Mouse (Mus musculus) MEL (cell line): ENCODE data around the gene Hibadh. TPM values are rescaled to one million over a fixed set of nuclear protein-coding genes. Genes with fewer than 3 reads are reported as not detected.

Experiments used
- DNase-seq: peaks from one replicate; pipeline ENCODE4 v3.0.0; 2011; ENCODE audit warnings: low read depth, low spot score
- H3K27ac ChIP-seq: 2 replicates; pipeline ENCODE4 v1.5.1; 2012; ENCODE audit warnings: low read depth, mild to moderate bottlenecking, control low read depth, low read length, moderate library complexity; ENCODE audit not compliant: control insufficient read depth
- H3K27me3 ChIP-seq, 2 experiments: fragments of 150-350 bp in 1 of 2; sonication (generic) in 1 of 2; 2 replicates each; pipeline ENCODE4 v1.6.1; 2012; ENCODE audit warnings: low read length in 2 of 2, mild to moderate bottlenecking in 2 of 2, improper control_type of control experiment in 1 of 2, moderate library complexity in 1 of 2; ENCODE audit not compliant: insufficient read depth in 2 of 2, control insufficient read depth in 1 of 2
- H3K36me3 ChIP-seq, 2 experiments: 2 replicates each; pipeline ENCODE4 v1.6.1; 2012 to 2014; ENCODE audit warnings: low read length in 2 of 2, improper control_type of control experiment in 1 of 2, inconsistent platforms in 1 of 2, mild to moderate bottlenecking in 1 of 2; ENCODE audit not compliant: insufficient read depth in 2 of 2, control insufficient read depth in 1 of 2
- H3K4me1 ChIP-seq, 2 experiments: fragments of 150-350 bp in 1 of 2; sonication (generic) in 1 of 2; 2 replicates each; pipeline ENCODE4 v1.6.1; 2012; ENCODE audit warnings: low read length in 2 of 2, improper control_type of control experiment in 1 of 2, mild to moderate bottlenecking in 1 of 2; ENCODE audit not compliant: insufficient read depth in 2 of 2, control insufficient read depth in 1 of 2
- H3K4me3 ChIP-seq, 2 experiments: fragments of 150-350 bp in 1 of 2; sonication (generic) in 1 of 2; 2 replicates each; pipeline ENCODE4 v1.5.1; 2012; ENCODE audit warnings: low read depth in 2 of 2, low read length in 2 of 2, mild to moderate bottlenecking in 2 of 2, moderate library complexity in 2 of 2, control low read depth in 1 of 2, improper control_type of control experiment in 1 of 2; ENCODE audit not compliant: control insufficient read depth in 1 of 2, insufficient read depth in 1 of 2
- H3K79me2 ChIP-seq: 2 replicates; pipeline ENCODE4 v1.6.1; 2012; ENCODE audit warnings: mild to moderate bottlenecking, low read length, moderate library complexity; ENCODE audit not compliant: control insufficient read depth, poor library complexity, insufficient read depth
- H3K9ac ChIP-seq: 2 replicates; pipeline ENCODE4 v1.6.1; 2012; ENCODE audit warnings: low read depth, mild to moderate bottlenecking, control low read depth, low read length, moderate library complexity; ENCODE audit not compliant: control insufficient read depth, poor library complexity, severe bottlenecking
- H3K9me3 ChIP-seq: fragments of 150-350 bp; sonication (generic); replicated peaks from 2 replicates; pipeline ENCODE4 v1.6.1; 2012; ENCODE audit warnings: mild to moderate bottlenecking, low read length, improper control_type of control experiment, moderate library complexity; ENCODE audit not compliant: insufficient read depth
- BHLHE40 ChIP-seq: IDR thresholded peaks from 2 replicates; pipeline ENCODE4 v1.6.1; 2012; ENCODE audit warnings: low read depth, mild to moderate bottlenecking, inconsistent platforms, low read length, improper control_type of control experiment, borderline replicate concordance
- CHD1 ChIP-seq: IDR thresholded peaks from 2 replicates; pipeline ENCODE4 v1.6.1; 2012; ENCODE audit warnings: low read depth, mild to moderate bottlenecking, inconsistent platforms, low read length, improper control_type of control experiment
- CHD2 ChIP-seq: IDR thresholded peaks from 2 replicates; pipeline ENCODE4 v1.6.1; 2011; ENCODE audit warnings: low read length, improper control_type of control experiment
- CTCF ChIP-seq, 3 experiments: IDR thresholded peaks in 2 of 3; conservative IDR thresholded peaks in 1 of 3; 2 replicates each; pipeline ENCODE4 v1.5.1; 2011 to 2012; ENCODE audit warnings: low read length in 3 of 3, low read depth in 2 of 3, mild to moderate bottlenecking in 2 of 3, improper control_type of control experiment in 1 of 3, inconsistent platforms in 1 of 3, mixed read lengths in 1 of 3, moderate library complexity in 1 of 3; ENCODE audit not compliant: control insufficient read depth in 1 of 3, insufficient read depth in 1 of 3, poor library complexity in 1 of 3, severe bottlenecking in 1 of 3
- GABPA ChIP-seq: IDR thresholded peaks from 2 replicates; pipeline ENCODE4 v1.6.1; 2012; ENCODE audit warnings: low read depth, mild to moderate bottlenecking, inconsistent platforms, low read length, improper control_type of control experiment, moderate library complexity
- GATA1 ChIP-seq: IDR thresholded peaks from 2 replicates; pipeline ENCODE4 v1.6.1; 2011; ENCODE audit warnings: low read depth, low read length, improper control_type of control experiment
- KAT2A ChIP-seq: conservative IDR thresholded peaks from 2 replicates; pipeline ENCODE4 v1.6.1; 2012; ENCODE audit warnings: low read depth, low read length, improper control_type of control experiment, inconsistent platforms
- MAZ ChIP-seq: IDR thresholded peaks from 2 replicates; pipeline ENCODE4 v1.6.1; 2012; ENCODE audit warnings: low read depth, mild to moderate bottlenecking, inconsistent platforms, low read length, improper control_type of control experiment
- MYB ChIP-seq: IDR thresholded peaks from 2 replicates; pipeline ENCODE4 v1.6.1; 2011; ENCODE audit warnings: mild to moderate bottlenecking, low read depth, low read length, improper control_type of control experiment
- NELFE ChIP-seq: IDR thresholded peaks from 2 replicates; pipeline ENCODE4 v1.6.1; 2011; ENCODE audit warnings: low read depth, low read length, improper control_type of control experiment
- NRF1 ChIP-seq: IDR thresholded peaks from 2 replicates; pipeline ENCODE4 v1.6.1; 2014; ENCODE audit warnings: low read depth, mild to moderate bottlenecking, inconsistent platforms, low read length, improper control_type of control experiment, moderate library complexity; ENCODE audit not compliant: poor library complexity, insufficient read depth, severe bottlenecking
- SIN3A ChIP-seq: IDR thresholded peaks from 2 replicates; pipeline ENCODE4 v1.6.1; 2012; ENCODE audit warnings: low read length, improper control_type of control experiment, inconsistent platforms
- SMC3 ChIP-seq: IDR thresholded peaks from 2 replicates; pipeline ENCODE4 v1.6.1; 2011; ENCODE audit warnings: low read depth, low read length, improper control_type of control experiment
- UBTF ChIP-seq: IDR thresholded peaks from 2 replicates; pipeline ENCODE4 v1.6.1; 2012; ENCODE audit warnings: low read depth, mild to moderate bottlenecking, inconsistent platforms, low read length, improper control_type of control experiment, moderate library complexity, borderline replicate concordance; ENCODE audit not compliant: insufficient read depth
- USF1 ChIP-seq: IDR thresholded peaks from 2 replicates; pipeline ENCODE4 v1.6.1; 2014; ENCODE audit warnings: low read depth, mild to moderate bottlenecking, inconsistent platforms, low read length, improper control_type of control experiment, moderate library complexity
- ZC3H11A ChIP-seq: IDR thresholded peaks from 2 replicates; pipeline ENCODE4 v1.6.1; 2012; ENCODE audit warnings: low read depth, mild to moderate bottlenecking, inconsistent platforms, low read length, improper control_type of control experiment
- ZKSCAN1 ChIP-seq: IDR thresholded peaks from 2 replicates; pipeline ENCODE4 v1.6.1; 2012; ENCODE audit warnings: low read depth, mild to moderate bottlenecking, inconsistent platforms, low read length, improper control_type of control experiment, moderate library complexity
- polyA plus RNA-seq, 2 experiments: library from polyadenylated mRNA; stranded (reverse) in 1 of 2; unstranded in 1 of 2; fragments of >175 nt in 1 of 2; fragments of >200 nt in 1 of 2; gene quantifications; 2 replicates each; pipeline versions ENCODE4 v1.2.1 to v1.2.4; 2012; ENCODE audit warnings: low replicate concordance in 2 of 2, low read depth in 1 of 2; ENCODE audit not compliant: insufficient read length in 2 of 2, insufficient read depth in 1 of 2, missing spikeins in 1 of 2
- total RNA-seq: library from RNA; depleted of rRNA; stranded (reverse); fragments of 300-350 nt; gene quantifications from 2 replicates; pipeline ENCODE4 v1.2.3, GENCODE M21; 2012

The Hibadh gene
- total and polyA plus RNA-seq, 3 experiments: 31.2 to 39.3 TPM; not detected in 1

DNA sequence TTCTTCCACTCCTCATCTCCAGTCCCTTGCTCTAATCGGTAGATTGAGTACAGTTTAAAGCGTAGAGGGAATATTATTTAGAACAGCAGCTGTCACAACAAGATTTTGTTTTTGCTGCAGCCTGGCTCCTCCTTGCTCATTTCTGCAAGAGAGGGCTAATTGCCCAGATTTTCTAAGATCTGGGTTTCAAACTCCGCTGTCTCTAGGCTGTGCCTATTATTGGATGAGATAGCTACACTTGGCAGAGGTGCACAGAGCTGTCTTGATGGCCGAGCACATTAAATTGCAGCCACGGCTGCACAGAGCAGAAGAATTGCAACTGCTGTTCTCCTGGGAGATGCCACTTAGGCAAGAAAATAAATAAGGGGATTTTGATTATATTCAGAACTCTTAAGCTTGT lies 133.0 kb downstream of the Hibadh start:
- Histone ChIP-seq H3K27me3 (peaks cover 0 to 2% of the 10 kb centered on the region in 2 experiments; a peak in 1 of 4 replicates), H3K79me2 (no peaks in the 10 kb centered on the region), H3K36me3 (no peaks in the 10 kb centered on the region), H3K9ac (no peak overlapping the region), H3K4me1 (no peaks in the 10 kb centered on the region), H3K27ac (no peak overlapping the region), H3K4me3 (no peak overlapping the region), H3K9me3 (no peaks in the 10 kb centered on the region)
- no peak for DNase-seq
- TF ChIP-seq NRF1 (no peak), CTCF (IDR thresholded peaks at IDR 0.05 in 2 of 3, conservative IDR thresholded peaks at IDR 0.05 in 1 of 3; ENCODE audit: control insufficient read depth in 1 of 3, insufficient read depth in 1 of 3, low read depth in 2 of 3, low read length in 3 of 3, poor library complexity in 1 of 3, severe bottlenecking in 1 of 3) (no peak), USF1 (no peak), GABPA (no peak), NELFE (no peak), UBTF (no peak), ZKSCAN1 (no peak), KAT2A (no peak), SMC3 (no peak)

DNA sequence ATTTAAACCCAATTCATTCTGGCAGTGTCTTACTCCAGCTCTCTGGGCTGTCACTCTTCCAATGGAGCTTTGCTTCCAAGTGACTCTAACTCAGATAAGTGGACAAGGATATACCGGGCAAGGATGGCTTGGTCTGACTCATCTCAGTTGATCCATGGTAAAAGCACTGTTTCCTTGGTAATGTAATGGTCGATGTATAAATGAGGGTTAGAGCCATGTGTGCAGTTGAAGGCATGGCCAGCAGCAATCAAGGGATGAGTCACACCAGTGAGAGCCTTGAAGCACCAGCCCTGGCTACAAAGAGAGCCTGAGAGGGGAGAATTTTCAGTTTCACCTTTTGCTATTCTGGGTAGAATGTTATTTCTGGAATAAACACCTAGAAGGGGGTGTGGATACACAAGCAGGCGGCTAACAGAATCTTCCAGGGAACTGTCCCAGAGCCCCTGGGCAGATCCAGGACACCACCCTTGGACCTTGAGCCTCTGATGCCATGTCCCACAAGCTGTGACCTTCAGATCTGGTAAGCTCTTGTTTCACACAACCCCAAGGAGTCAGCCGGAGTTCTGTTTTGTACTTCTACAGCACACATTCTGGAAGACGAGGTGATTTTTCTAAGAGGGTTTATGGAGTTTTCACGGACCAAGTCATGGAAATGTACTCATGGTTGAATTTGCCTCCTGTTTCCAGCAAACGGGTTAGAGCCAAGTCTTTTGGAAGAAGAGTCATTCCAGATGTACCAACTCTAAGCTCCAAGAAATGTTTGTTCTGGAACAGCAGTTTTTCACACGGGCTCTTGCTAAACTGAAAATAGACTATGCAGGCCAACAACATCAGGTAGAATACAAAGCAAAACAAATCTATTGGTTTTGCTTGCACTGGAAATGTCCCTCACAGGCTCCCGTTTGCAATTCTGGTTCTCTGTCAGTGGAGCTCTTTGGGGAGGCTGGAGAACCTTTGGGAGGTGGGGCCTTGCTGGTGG lies 134.1 kb downstream of the Hibadh start:
- Histone ChIP-seq H3K9ac (no peak overlapping the region), H3K9me3 (no peaks in the 10 kb centered on the region), H3K27ac (no peak overlapping the region)
- TF ChIP-seq MYB (no peak), BHLHE40 (no peak), ZC3H11A (no peak), CTCF (IDR thresholded peaks at IDR 0.05 in 2 of 3, conservative IDR thresholded peaks at IDR 0.05 in 1 of 3; ENCODE audit: control insufficient read depth in 1 of 3, insufficient read depth in 1 of 3, low read depth in 2 of 3, low read length in 3 of 3, poor library complexity in 1 of 3, severe bottlenecking in 1 of 3) (no peak), CHD2 (no peak), CHD1 (no peak), GABPA (no peak), SIN3A (no peak), MAZ (no peak), GATA1 (no peak)
- TF ChIP-seq, all 39 proteins: peak for 0
- H3K79me2 ChIP-seq: no peaks in the 10 kb centered on the region
- no peaks in the 10 kb centered on the region for H3K4me1 ChIP-seq
- DNase-seq: no peak
- H3K4me3 ChIP-seq: no peak overlapping the region
- peaks cover 0 to under 1% of the 10 kb centered on the region in 2 experiments; a peak in 1 of 4 replicates for H3K27me3 ChIP-seq
- H3K36me3 ChIP-seq: no peaks in the 10 kb centered on the region
